Mouse (Mus musculus): ENCODE measurements around the gene Olfr9.
"Not testable (repeated sequence)": the region's sequence is repeated elsewhere in the genome, so short reads cannot be mapped to it uniquely, and the experiment has no call there.

Gene Olfr9

DNA sequence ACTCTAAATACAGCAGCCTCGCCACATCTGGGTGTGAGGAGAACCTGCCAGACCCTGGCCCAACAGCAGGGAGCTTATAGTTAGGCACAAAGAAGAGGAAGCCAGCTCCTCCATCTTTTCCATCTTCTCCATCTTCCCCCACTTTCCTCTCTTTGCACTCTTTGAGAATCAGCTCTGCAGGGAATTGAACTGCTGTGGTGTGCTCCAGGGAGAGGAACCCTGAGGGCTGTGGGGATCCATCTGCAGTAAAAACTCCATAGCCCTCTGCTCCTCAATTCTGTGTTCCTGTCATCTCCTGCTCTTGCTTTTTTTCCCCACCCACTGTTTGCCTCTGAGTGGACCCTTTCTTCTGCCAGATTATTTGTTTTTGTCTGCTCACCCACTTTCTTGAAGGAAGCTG lies at the start of gene Olfr9:
TSS of gene Olfr9 (plus strand) at position 301 of the 400 bp plus-strand sequence.
- DNase-seq (ENCODE audit: low spot score in 2 of 2), result not testable (repeated sequence)

DNA sequence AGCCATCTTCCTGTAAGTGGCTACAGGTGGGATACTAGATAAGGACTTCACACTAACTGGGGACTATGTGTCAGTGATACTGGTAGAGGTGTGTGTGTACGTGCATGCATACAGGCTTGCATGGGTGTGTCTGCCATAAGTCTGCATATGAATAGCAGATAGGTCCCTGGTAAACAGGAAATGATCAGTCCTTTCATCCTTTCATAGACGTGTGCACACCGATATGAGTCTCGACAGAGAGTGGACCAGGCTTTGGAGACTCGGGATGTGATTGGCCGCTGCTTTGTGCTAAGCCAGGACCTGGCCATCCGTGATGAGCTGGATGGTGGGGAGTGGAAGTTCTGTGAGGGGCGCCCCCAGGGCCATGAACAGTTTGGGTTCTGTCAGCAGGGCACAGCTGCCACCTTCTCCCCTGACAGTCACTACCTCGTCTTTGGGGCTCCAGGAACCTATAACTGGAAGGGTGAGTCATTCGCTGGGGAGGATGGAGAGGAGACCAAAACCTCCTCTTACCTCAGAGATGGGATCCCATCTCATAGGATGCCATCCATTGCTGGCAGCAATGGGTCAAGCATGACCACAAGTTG lies 48.7 kb upstream of the Olfr9 start:
- no peak for DNase-seq (ENCODE audit: low spot score in 2 of 2)

DNA sequence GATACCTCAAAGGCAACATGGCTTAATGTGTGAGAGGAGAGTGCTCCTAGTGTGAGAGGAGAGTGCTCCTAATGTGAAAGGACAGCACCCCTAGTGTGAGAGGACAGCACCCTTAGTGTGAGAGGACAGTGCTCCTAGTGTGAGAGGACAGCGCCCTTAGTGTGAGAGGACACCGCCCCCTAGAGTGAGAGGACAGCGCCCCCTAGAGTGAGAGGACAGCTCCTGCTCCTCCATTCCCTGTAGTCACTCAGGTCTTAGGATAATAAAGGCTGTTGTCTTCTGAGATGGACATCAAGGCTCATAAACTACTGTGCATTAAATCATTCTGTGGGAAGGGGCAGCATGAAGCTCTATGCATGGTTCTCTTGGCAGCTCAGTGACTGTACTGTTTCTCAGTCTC lies 43.6 kb upstream of the Olfr9 start:
- no peak for DNase-seq (ENCODE audit: low spot score in 2 of 2)

DNA sequence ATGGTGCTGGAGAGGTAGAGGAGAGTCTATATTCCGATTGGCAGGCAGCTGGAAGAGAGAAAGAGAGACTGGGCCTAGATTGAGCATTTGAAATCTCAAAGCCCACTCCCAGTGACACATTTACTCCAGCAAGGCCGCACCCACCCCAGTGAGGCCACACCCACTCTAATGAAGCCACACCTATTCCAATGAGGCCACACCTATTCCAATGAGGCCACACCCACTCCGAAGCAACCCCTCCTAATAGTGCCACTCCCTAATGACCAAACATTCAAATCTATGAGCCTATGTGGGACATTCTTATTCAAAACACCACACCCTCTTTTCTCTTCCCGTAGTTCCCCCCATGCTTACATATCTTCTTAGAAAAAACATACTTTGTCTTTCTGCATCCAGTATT lies 41.7 kb upstream of the Olfr9 start:
- DNase-seq (ENCODE audit: low spot score in 2 of 2), result no peak

- DNase-seq (ENCODE audit: low spot score in 2 of 2), result no peak
These were observed 38.9 kb upstream of the Olfr9 start for GRCm38 (mm10) chr10:128950208-128950887.

- DNase-seq (ENCODE audit: low spot score in 2 of 2), result no peak
These were observed 30.9 kb upstream of the Olfr9 start for GRCm38 (mm10) chr10:128958340-128958739.

DNA sequence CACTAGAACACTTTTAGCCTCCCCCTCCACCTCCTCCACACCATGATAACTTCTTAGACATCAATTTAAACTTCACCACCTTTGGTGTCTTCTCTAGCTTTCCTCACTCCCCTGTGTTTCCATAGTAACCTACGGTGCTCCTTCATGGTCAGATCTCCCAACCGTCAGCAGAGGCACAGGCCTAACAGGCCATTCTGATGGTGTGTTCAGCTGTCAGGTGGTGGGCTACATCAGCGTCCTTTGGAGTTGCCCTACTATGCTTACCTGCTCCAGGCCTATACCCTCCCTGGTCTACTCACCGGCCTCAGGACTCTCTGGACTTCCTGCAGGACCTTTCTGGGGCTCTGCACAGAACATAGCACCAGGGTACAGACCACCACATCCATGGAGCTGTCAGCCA lies 29.1 kb upstream of the Olfr9 start:
- DNase-seq (ENCODE audit: low spot score in 2 of 2), result no peak

DNA sequence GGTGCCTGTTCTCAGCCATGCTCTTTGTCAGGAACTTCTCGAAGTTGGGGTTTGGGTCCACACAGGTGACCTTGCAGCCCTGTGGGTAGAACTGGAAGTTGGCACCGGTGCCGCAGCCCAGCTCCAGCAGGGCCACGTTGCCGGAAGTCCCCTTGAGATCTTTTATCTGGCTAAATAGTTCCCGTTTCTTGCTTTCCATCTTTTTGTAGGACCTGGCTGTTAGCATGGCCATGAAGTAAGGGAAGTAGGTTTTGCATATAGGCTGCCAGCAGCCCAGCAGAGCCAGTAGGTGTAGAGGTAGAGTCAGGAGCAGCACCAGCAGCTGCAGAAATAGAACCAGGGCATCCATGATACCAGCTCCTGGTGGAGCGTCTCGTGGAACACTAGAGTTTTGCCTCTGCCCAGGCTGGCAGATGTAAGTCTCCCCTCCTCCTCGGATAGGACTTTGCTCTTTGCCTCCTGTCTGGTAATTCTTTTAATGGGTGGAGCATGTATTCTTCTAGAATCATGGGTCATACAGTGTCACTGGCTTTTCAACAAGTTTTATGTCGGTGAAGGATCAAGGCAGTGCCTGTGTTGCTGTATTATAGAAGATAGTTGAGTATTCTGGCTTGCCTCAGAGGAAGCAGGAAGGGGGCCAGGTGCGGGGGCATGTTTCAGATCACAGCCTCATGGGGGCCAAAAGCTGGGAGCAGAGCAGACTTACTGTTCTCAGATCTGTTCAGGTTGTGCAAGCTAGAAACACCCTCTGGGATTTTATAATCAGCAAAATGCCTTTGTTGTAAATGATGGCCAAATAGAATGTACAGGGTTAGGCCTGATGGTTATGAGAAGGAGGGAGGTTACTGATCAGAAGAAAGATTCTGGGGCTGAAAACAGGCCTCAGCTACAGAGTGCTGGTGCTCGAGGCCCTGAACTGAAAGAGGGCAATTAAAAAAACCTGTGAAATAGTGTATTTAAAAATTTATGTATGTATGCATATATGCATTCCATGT lies 28.3 kb upstream of the Olfr9 start, which contains the start of gene Mettl7b:
TSS of gene Mettl7b (minus strand) at position 399 of the 995 bp plus-strand sequence.
- no peak for DNase-seq (ENCODE audit: low spot score in 2 of 2)

- DNase-seq (ENCODE audit: low spot score in 2 of 2), result no peak
These were observed 24.3 kb upstream of the Olfr9 start for GRCm38 (mm10) chr10:128964961-128965360.

DNA sequence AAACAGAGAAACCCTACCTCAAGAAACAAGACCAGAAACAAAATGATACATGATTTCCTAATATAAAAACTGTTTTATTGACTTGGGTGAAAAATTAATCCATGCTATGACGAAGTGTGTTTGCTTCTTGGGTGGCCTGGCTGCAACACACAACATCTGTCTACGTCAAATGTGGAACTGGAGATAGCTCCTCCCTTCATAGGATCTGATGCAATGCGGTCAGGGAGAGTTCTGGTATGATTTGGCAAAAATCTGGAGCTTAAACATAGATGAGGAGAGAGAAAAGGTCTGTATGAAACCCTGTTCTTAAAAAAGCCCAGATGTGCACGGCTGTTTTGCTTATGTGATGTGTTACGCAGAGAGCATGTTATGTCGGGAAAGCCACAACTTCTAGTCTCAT lies 23.4 kb upstream of the Olfr9 start:
- DNase-seq (ENCODE audit: low spot score in 2 of 2), result no peak

DNA sequence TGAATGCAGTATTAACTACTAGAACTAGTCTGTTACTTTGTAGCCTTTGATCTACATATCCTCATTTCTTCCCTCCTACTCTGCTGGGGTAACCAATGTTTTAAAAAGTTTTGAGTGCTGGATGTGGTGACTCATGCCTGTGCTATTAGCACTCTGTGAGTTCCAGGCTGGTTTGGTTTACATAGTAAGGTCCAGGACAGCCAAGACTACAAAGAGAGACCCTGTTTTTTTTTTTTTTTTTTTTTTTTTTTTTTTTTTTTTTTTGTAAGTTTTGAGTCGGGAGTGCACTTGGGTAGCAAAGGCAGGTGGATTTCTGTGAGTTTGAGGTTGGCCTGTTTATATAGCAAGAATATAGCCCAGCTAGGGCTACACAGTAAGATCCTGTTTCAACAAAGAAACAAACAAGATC lies 20.9 kb upstream of the Olfr9 start:
- DNase-seq (ENCODE audit: low spot score in 2 of 2), result no peak

- DNase-seq (ENCODE audit: low spot score in 2 of 2), result no peak
These were observed 18.4 kb upstream of the Olfr9 start for GRCm38 (mm10) chr10:128970740-128971250.

DNA sequence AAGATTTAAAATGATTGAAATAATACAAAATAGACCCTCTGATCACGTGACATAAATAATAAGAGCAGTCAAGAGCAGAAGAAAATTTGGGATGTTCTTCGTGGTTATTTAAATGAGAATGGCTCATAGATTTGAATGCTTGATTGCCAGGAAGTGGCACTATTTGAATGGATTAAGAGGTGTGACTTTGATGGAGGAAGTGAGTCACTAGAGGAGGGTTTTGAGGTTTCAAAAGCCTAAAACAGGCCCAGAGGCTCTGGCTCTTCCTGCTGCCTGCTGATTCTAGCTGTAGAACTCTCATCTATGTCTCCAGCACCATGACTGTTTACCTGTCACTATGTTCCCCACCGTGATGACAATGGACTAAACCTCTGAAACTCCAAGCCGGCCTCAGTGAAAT lies 16.4 kb upstream of the Olfr9 start:
- DNase-seq (ENCODE audit: low spot score in 2 of 2), result no peak

DNA sequence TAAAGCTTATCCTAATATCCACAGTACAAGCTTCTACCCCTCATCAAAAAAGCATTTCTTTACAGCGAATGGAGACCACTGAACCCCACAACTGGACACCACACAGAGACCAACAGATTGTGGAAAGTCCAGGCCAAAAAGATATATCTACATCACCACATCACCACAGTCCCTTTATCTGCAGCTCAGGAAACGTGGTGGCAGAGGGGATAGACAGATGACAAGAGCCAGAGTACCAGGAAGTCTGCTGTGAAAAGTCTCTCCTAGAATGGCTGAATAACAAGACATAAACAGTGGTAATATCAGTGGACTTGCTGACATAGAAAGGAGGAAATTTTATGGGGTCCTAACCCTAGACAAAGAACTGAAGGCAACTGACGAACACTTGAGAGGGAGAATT lies 12.8 kb upstream of the Olfr9 start:
- DNase-seq (ENCODE audit: low spot score in 2 of 2), result no peak

- peak; percentile 27 to 51 for DNase-seq (ENCODE audit: low spot score in 2 of 2)
These were observed 11.6 kb upstream of the Olfr9 start for GRCm38 (mm10) chr10:128977522-128978114.

GRCm38 (mm10) chr10:128980644-128981365 lies 8.4 kb upstream of the Olfr9 start:
- no peak for DNase-seq (ENCODE audit: low spot score in 2 of 2)

GRCm38 (mm10) chr10:128990129-128990850 lies 1.1 kb downstream of the Olfr9 start:
- DNase-seq (ENCODE audit: low spot score in 2 of 2), result not testable (repeated sequence)

- DNase-seq (ENCODE audit: low spot score in 2 of 2), result no peak
These were observed 1.8 kb downstream of the Olfr9 start for GRCm38 (mm10) chr10:128990994-128991393.

DNA sequence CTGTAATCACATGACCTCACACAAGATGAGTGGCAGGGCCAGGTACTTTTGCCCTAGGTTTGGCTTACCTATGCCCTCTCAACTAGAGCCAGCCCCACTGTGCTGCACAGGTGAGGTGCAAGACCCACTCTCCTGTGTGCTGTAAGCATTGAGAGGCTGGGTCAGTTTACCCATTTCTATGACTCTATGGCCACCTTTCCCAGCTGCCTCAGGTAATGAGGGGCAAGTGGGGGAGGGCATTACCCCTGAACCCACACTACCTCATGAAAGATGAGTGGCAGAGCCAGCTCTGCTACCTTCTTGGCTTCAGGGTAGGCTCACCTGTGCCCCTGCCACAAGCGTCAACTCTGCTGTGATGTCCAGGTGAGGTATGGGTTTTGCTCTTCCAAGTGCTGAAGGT lies 6.6 kb downstream of the Olfr9 start:
- DNase-seq (ENCODE audit: low spot score in 2 of 2), result no peak

GRCm38 (mm10) chr10:128996523-128997040 lies 7.4 kb downstream of the Olfr9 start:
- no peak for DNase-seq (ENCODE audit: low spot score in 2 of 2)

All from urinary bladder, postnatal 36 days (tissue).